Mouse (Mus musculus): Measurements from ENCODE around the gene D16Ertd472e.

D16Ertd472e gene

DNA sequence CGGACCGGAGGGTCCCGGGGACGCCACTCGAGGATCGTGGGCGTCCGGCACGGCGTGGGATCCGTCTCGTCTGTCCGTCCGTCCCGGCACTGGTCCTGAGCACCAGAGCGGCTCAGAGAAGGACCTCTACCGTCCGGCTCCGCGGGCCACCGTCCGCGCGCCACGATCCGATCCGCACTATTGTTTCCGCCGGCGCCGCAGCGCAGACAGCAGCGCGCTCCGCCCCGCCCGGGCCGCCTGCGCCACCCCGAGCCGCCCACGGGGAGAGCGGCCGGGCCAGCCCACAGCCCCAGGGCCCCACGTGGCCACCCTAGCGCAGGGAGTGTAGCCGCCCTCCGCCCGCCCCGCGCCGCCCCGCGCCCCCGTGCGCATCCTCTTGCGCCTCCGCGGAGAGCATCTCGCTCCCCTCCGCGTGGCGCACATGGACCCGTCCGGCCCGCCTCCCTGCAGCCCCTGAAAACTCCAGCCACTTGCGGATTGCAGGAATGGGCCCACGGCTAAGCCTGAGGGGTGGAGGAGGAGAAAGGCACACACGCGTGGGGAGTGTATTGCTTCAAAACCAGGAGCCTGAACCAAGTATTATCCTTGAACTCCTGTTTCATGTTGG, at the start of gene D16Ertd472e:
Gene D16Ertd472e, minus strand, starts transcription at position 231 of the 607 bp plus-strand sequence.
- DNase-seq (ENCODE audit: low read depth, low spot score), result no peak

DNA sequence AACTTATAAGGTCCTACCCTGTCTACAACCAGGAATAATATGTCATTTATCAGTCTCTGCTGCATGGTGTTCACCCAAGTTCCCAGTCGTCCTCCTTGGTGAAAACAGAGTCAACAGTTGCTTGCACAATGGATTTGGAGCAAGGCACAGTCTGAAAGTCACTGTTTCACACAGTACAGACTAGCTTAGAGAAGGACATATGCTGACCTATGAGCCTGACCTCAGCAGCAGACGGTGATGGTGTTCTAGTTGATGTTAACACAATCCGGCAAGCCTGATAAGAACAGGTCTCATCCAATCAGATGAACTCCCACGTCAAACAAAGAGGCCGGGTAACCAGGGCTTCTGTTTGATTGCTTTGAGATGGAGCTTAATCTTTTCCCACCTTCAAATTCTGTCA, 46.2 kb upstream of the D16Ertd472e start:
- no peak for DNase-seq (ENCODE audit: low read depth, low spot score)

DNA sequence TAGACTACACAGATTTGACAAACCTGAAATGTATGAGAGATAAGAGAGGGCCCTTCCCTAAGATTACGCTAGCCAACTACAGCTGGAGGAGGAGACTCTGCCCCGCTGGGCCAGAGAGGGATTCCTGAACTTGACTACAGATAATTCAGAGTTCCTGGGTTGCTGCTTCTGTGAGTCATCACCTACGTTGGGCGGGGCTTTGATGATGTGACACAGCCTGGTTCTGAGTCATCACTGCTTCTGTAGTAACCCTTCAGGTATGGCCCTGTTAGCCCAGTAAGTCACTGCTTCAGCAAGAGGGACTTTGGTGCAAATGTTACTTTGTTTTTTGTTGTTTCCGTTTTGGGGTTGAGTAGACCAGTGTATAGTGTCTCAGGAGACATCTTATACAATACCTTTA, 42.9 kb upstream of the D16Ertd472e start:
- no peak for DNase-seq (ENCODE audit: low read depth, low spot score)

DNA sequence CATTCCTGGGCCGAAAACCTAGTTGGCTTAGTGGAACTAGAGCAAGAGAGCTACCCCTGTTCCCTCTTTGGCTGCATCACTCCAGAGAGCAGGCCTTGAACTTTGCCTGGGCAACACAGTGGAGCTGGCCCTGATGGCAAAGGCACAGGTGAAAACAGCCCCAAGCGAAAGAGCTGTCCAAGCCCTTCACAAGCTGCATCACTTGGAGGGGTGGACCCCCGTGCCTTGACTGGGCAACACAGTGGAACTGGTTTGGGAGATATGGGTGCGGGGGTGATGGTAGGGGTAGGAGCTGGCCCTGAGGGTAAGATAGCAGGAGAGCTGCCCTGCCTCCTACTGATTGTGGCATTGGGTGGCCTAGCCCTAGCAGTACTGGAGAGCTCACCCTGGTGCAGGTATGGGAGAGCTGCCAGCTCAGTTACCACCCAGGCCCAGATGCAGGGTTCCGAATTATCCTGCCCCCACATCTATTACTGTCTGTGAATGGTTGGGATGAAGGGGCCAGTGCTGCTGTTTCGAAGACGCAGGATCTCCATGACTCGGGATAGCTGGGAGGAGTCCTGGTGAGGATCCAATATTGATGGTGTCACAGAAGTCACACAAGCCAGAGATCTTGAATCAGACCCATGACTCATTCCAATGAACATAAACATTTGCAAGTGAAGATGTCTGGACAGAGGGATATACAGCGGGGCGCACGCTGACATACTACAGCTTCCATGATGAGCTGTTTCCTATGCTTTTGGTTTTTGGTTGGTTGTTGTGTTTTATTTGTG, 41.4 kb upstream of the D16Ertd472e start:
- no peak for DNase-seq (ENCODE audit: low read depth, low spot score)

DNA sequence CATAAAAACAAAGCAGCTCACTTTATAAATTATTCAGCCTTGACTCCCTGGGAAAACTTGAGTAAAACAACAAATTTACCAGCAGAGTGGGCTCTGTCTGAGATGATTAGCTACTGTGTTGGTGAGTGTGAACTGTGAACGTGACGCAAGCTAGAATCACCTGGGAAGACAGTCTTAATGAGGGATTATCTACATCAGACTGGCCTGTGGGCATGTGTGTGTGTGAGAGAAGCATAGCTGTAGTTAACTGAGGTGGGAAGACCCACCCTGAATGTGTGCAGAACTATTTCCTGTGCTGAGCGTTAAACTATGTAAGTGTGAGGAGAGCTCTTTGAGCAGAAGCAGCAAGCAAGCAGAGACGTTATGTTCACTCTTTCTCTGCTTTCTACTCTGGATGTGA, 29.7 kb upstream of the D16Ertd472e start:
- no peak for DNase-seq (ENCODE audit: low read depth, low spot score)

DNA sequence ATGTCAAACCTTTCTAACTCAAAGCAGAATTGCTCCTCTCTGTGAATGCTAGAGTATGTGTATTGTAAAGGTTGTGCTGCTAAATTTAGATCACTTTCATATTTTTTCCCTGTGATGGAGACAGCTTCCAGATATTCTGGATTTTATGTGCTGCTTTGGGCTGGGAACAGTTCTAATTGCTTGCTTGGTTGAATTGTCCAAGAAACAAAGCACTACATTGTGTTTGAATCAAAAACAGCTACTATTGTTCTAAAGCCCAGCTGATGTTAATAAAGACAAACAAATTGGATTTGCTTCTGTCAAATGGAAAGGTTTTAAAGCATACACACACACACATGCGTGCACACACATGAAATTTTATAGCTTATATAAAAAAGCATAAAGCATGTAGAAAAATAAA, 22.4 kb upstream of the D16Ertd472e start:
- DNase-seq (ENCODE audit: low read depth, low spot score), result no peak

DNA sequence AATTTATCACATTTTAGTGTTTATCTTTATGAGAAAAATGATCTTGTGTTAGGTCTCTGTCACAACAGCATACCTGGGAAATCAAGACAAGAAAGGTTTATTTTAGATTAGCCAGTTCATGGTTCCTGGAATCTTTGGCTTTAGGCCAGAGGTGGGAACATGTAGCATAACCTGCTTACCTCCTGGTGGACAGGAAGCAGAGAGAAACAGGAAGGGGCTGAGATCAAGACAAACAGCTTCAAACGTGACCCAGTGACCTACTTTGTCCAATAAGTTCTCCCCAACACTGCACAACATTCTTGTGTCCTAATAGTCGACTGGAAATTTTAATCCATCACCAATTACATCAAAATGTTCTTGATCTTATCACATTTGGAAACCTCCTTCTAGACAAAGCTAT, 19.9 kb upstream of the D16Ertd472e start:
- DNase-seq (ENCODE audit: low read depth, low spot score), result no peak

DNA sequence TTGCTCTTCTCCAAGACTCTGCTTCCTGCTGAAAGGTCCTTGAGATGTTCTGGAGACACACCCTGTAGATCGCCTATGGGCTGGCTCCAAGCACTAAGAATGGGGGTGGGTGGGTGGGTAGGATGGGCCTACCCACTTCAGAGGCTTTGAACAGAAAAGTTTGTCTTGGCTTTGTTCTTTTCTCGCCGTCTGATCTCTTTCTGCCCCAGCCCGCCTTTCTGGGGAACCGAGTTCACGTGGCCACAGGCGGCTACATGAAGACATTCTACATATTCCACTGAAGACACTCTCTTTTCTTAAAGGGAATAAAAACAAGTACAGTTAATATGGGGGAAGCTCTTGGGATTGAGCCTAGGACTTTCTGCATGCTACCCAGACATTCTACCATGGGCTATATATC, 19.3 kb upstream of the D16Ertd472e start:
- DNase-seq (ENCODE audit: low read depth, low spot score), result no peak

DNA sequence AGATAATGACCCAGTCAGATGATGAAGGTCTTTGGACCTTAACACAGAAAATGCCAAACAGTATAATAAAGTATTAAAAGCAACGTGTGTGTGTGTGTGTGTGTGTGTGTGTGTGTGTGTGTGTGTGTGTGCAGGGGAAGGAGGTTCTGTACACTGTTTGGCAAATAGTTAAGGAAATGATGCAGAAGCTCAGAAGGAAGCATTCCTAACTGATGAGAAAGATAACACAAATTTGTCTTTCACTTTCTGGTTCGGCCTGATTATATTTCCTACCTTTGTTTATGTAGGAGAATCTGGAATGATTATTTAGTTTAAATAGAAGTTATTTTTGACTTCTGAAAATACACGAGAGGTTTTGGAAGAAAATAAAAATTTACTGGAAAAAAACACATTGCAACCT, 17.6 kb upstream of the D16Ertd472e start:
- no peak for DNase-seq (ENCODE audit: low read depth, low spot score)

DNA sequence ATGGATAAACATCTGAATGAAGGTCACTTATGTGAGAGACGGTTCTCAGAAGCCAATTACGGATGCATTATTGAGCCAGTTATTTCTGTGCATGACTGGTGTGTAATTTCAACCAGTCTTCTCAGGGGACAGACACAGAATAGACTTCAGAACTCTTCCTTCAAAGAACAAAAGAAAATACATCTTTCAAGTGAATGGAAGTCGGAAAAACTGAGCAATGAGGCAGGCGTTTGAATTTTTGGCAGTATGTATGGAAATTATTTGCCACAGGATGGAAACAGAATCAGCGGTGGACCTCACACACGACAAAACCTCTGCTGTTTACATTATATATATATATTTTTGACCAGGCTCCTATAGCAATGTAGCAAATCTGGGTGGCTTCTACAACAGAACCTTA, 14.6 kb upstream of the D16Ertd472e start:
- DNase-seq (ENCODE audit: low read depth, low spot score), result no peak

DNA sequence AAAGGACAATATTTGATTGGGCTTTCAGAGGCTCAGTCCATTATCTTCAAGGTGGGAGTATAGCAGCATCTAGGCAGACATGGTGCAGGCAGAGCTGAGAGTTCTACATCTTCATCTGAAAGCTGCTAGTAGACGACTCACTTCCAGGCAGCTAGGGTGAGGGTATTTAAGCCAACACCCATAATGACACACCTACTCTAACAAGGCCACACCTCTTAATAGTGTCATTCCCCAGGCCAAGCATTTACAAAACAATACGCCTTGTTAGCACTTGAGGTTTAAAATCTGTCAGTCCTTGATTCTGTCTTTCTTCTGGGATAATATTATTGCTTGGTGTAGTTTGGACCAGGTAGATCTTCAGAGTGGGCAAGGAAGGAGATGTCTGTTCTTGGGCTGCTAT, 12.3 kb upstream of the D16Ertd472e start:
- DNase-seq (ENCODE audit: low read depth, low spot score), result no peak

DNA sequence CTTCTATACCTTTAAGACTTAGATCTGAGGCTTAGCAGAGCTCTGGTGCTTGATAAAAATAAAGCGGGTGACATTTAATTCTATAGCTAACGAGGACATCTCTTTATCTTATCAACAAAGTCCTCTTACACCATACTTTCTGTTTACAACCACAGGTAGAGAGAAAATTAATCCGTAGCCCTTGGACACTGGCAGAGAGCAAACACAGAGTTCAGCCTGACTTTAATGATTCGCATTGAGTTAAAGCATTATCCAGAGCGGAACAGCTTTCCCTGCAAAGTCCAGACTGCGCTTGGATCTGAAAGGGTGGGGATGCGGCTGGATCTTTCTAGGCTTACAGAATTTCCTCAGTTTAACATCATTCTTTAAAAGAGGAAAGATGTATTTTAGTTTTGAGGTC, 10.1 kb upstream of the D16Ertd472e start:
- DNase-seq (ENCODE audit: low read depth, low spot score), result no peak

DNA sequence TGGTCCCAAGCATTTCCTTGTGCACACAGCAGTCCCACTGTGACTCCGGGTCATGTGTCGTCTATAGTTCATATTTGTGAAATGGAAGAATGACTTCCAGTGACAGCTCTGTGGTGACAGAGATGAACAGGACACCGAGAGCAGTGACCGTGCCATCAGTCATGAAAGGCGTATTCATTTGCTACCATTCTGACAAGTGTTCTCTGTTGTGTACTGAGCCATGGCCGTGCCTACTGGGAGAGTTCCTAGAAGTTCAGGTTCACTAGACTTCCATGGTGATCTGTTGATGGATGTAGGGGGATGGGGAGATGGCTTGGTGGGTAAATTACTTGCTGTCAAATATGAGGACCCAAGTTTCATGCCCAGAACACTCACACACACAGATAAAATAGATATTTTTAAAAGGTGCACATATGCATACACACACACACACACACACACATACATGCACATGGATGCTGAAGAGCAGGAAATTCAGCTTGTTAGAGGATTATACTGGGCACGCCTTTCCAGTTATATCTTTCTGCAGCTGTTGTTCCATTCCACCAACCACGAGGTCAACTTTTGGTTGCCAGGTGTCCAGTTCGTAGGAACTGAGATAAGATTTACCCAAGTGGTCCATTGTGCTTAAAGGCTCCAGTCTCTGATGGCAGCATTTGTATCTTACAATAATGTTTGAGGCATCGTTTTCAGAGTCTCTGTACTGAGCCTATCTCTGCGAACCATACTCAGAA, 9.3 kb upstream of the D16Ertd472e start:
- no peak for DNase-seq (ENCODE audit: low read depth, low spot score)

DNA sequence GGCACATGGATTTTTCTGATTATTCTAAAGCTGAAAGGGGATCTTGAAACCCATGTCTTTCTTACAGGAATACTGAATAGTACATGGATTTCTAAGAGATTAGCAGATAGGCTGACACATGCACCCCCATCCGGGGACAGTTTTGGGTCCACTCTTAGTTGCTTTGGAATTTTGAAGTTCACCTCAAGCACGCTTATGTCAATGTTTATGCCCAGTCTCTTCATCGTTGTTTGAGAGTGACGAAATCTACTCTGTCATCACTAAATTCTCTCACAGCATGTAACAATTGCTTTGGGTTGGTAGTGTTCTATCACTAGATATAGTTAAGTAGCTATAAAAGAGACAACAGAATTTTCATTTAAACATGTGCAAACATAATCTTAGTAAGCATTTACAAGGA, 8.7 kb upstream of the D16Ertd472e start:
- no peak for DNase-seq (ENCODE audit: low read depth, low spot score)

DNA sequence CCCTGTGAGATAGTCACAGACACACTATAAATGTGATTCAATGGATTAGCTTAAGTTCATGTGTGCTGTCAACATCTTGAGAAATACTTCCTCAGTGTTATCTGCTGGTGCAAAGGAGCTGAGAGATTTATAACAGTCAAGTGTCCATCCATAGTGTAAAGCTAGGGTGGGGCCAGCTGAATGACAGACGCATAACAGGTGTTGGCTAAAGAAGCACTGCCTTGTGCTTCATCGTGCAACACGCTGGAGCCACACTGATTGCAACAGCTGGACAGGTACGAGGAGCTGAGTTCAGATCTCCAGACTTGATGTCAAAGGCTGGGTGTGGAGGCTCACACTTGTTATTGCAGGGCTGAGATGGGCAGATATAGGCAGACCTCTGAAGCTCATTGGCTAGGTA, 7.5 kb upstream of the D16Ertd472e start:
- DNase-seq (ENCODE audit: low read depth, low spot score), result no peak

DNA sequence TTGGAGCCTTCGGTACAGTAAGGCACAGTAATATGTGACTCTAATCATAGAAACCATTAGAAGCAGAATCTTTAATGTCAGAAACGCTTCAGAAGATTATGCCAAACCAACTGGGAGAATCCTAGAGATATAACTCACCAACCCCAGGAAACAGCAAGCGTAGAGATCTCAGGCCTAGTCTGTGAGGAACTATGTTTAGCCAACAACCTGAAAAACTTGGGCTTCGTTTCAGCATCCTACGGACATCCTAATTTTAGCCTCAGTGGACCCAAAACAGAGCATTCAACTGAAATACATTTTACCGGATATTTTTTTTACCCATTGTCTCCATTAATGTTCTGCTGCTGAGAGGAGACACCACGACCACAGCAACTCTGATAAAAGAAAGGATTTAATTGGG, 3.9 kb upstream of the D16Ertd472e start:
- no peak for DNase-seq (ENCODE audit: low read depth, low spot score)

DNA sequence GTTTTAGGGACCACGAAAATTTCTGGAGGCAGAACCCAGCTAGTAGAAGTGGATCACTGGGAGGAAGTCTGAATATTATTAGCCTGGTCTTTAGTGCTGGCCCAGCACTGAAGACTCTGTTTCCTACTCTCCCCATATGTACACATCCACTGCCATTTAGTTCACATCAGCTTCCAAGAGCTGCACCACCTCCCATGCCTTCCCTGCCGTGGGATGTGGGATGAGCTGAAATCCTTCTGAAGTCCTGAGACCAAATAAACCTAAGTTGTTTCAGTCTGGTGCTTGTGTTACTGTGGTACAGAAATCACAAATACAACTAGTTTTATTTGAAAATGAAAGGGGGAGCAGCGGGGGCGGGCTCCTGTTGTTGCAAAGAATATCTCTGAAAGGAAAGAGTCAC, 2.9 kb upstream of the D16Ertd472e start:
- no peak for DNase-seq (ENCODE audit: low read depth, low spot score)

DNA sequence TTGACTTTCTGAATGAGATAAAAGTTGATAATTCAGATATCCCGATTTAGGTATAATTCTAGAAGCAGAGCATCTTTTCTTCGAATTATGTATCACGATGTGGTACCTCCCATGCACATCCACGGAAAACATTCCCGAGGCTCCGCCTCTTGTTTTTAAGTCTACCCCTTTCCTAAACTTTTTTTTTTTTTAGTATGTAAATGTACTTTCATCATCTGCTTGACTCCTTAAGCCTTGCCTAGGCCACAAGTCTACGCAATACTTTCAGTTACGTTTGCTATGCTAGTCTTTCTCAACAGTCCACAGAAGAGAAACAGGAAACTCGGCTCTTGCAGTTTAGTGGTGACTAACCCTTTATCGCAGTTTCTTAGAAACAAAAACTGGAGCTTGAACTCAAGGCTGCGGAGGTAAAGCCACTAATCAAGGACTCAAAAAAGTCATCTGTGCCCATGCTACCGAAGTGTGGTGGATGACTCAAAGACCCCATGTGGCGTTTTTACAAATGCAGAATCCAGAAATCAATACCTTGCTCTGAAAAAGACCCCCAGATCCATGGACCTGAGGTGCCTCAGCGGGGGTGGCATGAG, 670 bp upstream of the D16Ertd472e start:
- no peak for DNase-seq (ENCODE audit: low read depth, low spot score)

DNA sequence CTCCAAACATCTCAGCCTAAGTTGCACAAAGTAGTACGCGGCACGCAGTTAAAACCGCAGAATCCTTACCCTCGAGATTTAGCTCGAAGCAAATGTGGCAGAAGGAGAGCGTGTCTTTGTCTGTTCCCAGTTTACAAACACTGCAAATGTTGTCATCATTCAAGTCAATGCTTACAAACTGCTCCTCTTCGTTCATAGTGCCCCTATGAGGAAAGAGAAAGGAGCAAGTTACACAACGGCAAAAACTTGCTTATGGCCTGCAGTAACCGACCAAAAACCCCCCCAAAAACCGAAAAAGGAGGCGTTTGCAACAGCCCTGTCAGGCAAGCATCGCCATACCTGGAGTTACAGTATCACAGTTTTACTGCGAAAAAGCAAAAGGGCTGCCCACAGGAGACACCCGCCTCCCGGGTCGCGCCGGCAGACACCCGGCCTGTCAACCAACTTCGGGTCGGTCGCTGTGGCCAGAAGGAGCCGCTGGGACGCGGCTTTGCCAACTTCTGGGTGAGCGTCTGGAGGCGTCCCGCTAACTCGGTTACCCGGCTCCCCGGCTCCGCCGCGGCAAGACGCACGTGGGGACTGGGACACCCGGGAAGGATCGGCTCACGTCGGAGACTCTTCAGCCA, 543 bp downstream of the D16Ertd472e start:
- DNase-seq (ENCODE audit: low read depth, low spot score), result no peak

DNA sequence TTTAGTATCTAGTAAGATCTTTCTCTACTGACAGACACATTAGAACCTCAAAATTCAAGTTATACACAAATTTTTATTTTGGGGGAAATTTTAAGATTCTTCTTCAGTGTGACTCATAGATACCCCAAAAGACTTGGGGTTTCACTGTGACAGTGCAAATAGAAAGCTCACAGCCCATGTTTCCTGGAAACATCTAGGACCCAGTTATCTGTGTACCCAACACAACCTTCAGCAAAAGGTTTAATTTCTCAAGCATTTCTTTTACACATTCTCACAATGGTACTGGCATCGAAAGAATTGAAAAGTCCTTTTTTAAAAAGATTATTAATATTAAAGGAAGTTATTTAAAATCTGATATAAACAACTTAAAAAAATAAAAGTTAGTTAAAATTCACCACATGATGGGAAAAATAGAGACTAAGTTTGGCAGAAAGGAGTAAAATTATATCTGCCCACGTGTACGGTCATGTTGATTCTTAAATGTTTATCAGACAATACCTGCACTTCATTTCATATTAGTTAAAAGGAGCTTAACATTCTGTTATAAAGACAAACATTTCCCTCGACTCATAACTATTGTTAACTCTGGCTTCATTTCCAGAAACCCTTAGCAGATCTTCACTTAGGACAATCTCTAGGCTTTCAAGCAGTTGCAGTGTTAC, 1.2 kb downstream of the D16Ertd472e start:
- no peak for DNase-seq (ENCODE audit: low read depth, low spot score)

DNA sequence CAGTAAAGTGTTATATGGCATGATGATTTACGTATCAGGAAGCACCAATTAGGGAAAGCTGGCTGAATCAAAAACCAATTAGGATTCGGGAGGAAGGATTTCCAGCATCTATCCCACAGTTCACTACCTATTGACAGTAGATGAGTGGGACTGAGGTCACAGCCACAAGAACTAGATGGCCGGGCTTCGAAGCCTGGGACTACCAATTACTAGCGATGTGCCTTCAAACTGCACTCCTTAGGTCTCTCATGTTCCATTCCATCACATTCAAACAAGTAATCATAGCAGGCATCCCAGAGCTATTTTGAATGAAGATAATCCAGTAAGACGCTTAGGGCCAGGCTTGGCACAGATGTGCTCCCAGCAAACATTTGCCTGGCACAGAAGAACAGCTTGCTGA, 2.3 kb downstream of the D16Ertd472e start:
- no peak for DNase-seq (ENCODE audit: low read depth, low spot score)

DNA sequence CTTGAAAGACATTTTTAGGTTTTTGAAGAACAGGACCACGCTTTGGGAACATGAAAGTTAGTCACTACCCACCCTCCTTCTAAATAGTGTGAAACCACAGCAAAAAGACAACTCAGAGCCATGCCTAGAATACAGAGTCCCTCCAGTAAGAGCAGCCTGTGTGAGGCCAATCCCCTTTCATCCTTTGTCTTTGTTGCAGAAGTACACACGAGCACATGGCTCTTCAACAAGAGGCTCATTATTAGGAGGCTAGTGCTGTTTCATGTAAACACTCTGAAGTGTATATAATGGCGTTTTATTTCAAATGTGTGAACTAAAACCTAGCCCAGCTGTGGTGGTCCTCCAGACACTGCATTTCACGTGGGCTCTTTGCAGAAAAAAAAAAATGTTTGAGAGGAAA, 3.5 kb downstream of the D16Ertd472e start:
- DNase-seq (ENCODE audit: low read depth, low spot score), result no peak
